Mouse (Mus musculus) heart, embryonic 12.5 days (tissue): ENCODE results near the gene Ccer2. TPM values are rescaled to one million over a fixed set of nuclear protein-coding genes. Genes with fewer than 3 reads are reported as not detected.
A peak's percentile ranks its signal among the peaks of the same experiment; 100 is the strongest.

Source experiments
- ATAC-seq: fragments of 200-750 bp; cut with Nextera tagmentation; 2 replicates; pipeline ENCODE4 v1.8.0; 2017; ENCODE audit warnings: moderate TSS enrichment, moderate library complexity; ENCODE audit not compliant: insufficient number of reproducible peaks, low FRiP score
- H3K27ac ChIP-seq: fragments of 300-500 bp; sonication (generic); 2 replicates; pipeline ENCODE4 v1.5.1; 2016; ENCODE audit warnings: mild to moderate bottlenecking, moderate library complexity; ENCODE audit not compliant: poor library complexity, severe bottlenecking
- H3K27me3 ChIP-seq: fragments of 300-500 bp; sonication (generic); replicated peaks from 2 replicates; pipeline ENCODE4 v1.6.1; 2016; ENCODE audit warnings: mild to moderate bottlenecking, moderate library complexity
- H3K36me3 ChIP-seq: fragments of 300-500 bp; sonication (generic); 2 replicates; pipeline ENCODE4 v1.6.1; 2016; ENCODE audit warnings: mild to moderate bottlenecking, moderate library complexity
- H3K4me1 ChIP-seq: fragments of 300-500 bp; sonication (generic); replicated peaks from 2 replicates; pipeline ENCODE4 v1.6.1; 2016; ENCODE audit warnings: mild to moderate bottlenecking
- H3K4me2 ChIP-seq: fragments of 300-500 bp; sonication (generic); 2 replicates; pipeline ENCODE4 v1.6.1; 2016; ENCODE audit warnings: mild to moderate bottlenecking, moderate library complexity
- H3K4me3 ChIP-seq: fragments of 300-500 bp; sonication (generic); 2 replicates; pipeline ENCODE4 v1.5.1; 2016; ENCODE audit warnings: mild to moderate bottlenecking
- H3K9ac ChIP-seq: fragments of 300-500 bp; sonication (generic); 2 replicates; pipeline ENCODE4 v1.6.1; 2016; ENCODE audit warnings: mild to moderate bottlenecking, moderate library complexity
- H3K9me3 ChIP-seq: fragments of 300-500 bp; sonication (generic); replicated peaks from 2 replicates; pipeline ENCODE4 v1.6.1; 2016; ENCODE audit warnings: mild to moderate bottlenecking, moderate library complexity
- whole genome bisulfite sequencing: fragments of 180-500 bp; shearing (Covaris S2); methylation state at CpG from one replicate; pipeline ENCODE4 v1.1.7; 2016; 5-methylcytosine and 5-hydroxymethylcytosine counted together
- polyA plus RNA-seq: library from polyadenylated mRNA; unstranded; fragments of >200 nt; fragmentation: Nextera tagmentation; extraction: Ambion mirVana; gene quantifications from 2 replicates; pipeline ENCODE4 v1.2.1, GENCODE M21; 2016

Ccer2 gene
- not detected in 2 replicates for polyA plus RNA-seq

- Histone ChIP-seq H3K4me3 (no peak within 1 kb of the TSS), H3K4me1 (no peaks in the 10 kb centered on the region), H3K27ac (no peak within 1 kb of the TSS), H3K9me3 (no peaks in the 10 kb centered on the region), H3K4me2 (peak within 1 kb of the TSS; percentile 11; the same call in 1 of the 2 replicates), H3K36me3 (peaks cover 51% of the 10 kb centered on the region), H3K9ac (no peak within 1 kb of the TSS), H3K27me3 (peaks cover 29% of the 10 kb centered on the region)
- ATAC-seq: 0 out of 2 replicates have a peak, but pooled peaks have one; percentile 13
- 2% methylated on average over 17 of the region's 17 CpGs for whole genome bisulfite sequencing
Measured at GRCm38 (mm10) chr7:28756079-28756478, at the start of gene Ccer2. Gene Ccer2, plus strand, starts transcription at chr7:28756174.

GRCm38 (mm10) chr7:28709454-28709853 lies 46.5 kb upstream of the Ccer2 start:
- Histone ChIP-seq H3K4me3 (no peak overlapping the region), H3K4me2 (no peak overlapping the region), H3K9me3 (peaks cover 9% of the 10 kb centered on the region), H3K4me1 (peaks cover 15% of the 10 kb centered on the region), H3K9ac (no peak overlapping the region), H3K36me3 (no peaks in the 10 kb centered on the region), H3K27me3 (no peaks in the 10 kb centered on the region), H3K27ac (no peak overlapping the region)
- ATAC-seq: no peak

- Histone ChIP-seq H3K27ac (no peak overlapping the region), H3K4me1 (peaks cover 27% of the 10 kb centered on the region), H3K4me2 (no peak overlapping the region), H3K4me3 (no peak overlapping the region), H3K36me3 (no peaks in the 10 kb centered on the region), H3K9ac (no peak overlapping the region), H3K27me3 (no peaks in the 10 kb centered on the region), H3K9me3 (peaks cover 6% of the 10 kb centered on the region)
- WGBS: 66% methylated on average over 3 of the region's 3 CpGs
- ATAC-seq: no peak
Measured at GRCm38 (mm10) chr7:28710962-28711361, 45.0 kb upstream of the Ccer2 start.

GRCm38 (mm10) chr7:28714667-28715066 lies 41.3 kb upstream of the Ccer2 start:
- H3K4me3 ChIP-seq: no peak overlapping the region
- no peak overlapping the region; the same call in 1 of the 2 replicates for H3K27ac ChIP-seq
- 44% methylated on average over 5 of the region's 5 CpGs for WGBS
- no peaks in the 10 kb centered on the region for H3K36me3 ChIP-seq
- ATAC-seq: no peak
- H3K27me3 ChIP-seq: no peaks in the 10 kb centered on the region
- H3K9ac ChIP-seq: no peak overlapping the region
- no peak overlapping the region for H3K4me2 ChIP-seq
- H3K4me1 ChIP-seq: peaks cover 36% of the 10 kb centered on the region
- H3K9me3 ChIP-seq: no peaks in the 10 kb centered on the region

- WGBS: 94% methylated on average over 2 of the region's 2 CpGs
- Histone ChIP-seq H3K4me3 (no peak overlapping the region), H3K9me3 (no peaks in the 10 kb centered on the region), H3K4me2 (no peak overlapping the region), H3K36me3 (no peaks in the 10 kb centered on the region), H3K4me1 (peaks cover 36% of the 10 kb centered on the region), H3K27ac (no peak overlapping the region), H3K27me3 (no peaks in the 10 kb centered on the region), H3K9ac (no peak overlapping the region)
- no peak for ATAC-seq
Measured at GRCm38 (mm10) chr7:28715598-28715997, 40.4 kb upstream of the Ccer2 start.

- Histone ChIP-seq H3K9ac (peak within 1 kb of the TSS; percentile 86), H3K4me3 (peak within 1 kb of the TSS; percentile 70), H3K4me1 (peaks cover 39% of the 10 kb centered on the region), H3K4me2 (peak within 1 kb of the TSS; percentile 83), H3K36me3 (no peaks in the 10 kb centered on the region), H3K27me3 (no peaks in the 10 kb centered on the region), H3K9me3 (no peaks in the 10 kb centered on the region), H3K27ac (no peak within 1 kb of the TSS; the same call in 1 of the 2 replicates)
- peak; percentile 80 for ATAC-seq
- WGBS: 1% methylated on average over 36 of the region's 36 CpGs
Measured at GRCm38 (mm10) chr7:28716590-28717281, 39.2 kb upstream of the Ccer2 start, which contains the start of gene Fbxo17. Gene Fbxo17, plus strand, starts transcription at chr7:28716804.

GRCm38 (mm10) chr7:28717726-28718125 lies 38.2 kb upstream of the Ccer2 start:
- H3K4me2 ChIP-seq: no peak overlapping the region; the same call in 1 of the 2 replicates
- no peak overlapping the region for H3K4me3 ChIP-seq

GRCm38 (mm10) chr7:28719159-28719558 lies 36.8 kb upstream of the Ccer2 start:
- Histone ChIP-seq H3K9me3 (no peaks in the 10 kb centered on the region), H3K4me1 (peaks cover 27% of the 10 kb centered on the region), H3K4me2 (no peak overlapping the region), H3K4me3 (no peak overlapping the region), H3K36me3 (peaks cover 5% of the 10 kb centered on the region), H3K27me3 (no peaks in the 10 kb centered on the region), H3K27ac (no peak overlapping the region), H3K9ac (no peak overlapping the region)
- ATAC-seq: no peak
- 22% methylated on average over 4 of the region's 4 CpGs for WGBS

More at GRCm38 (mm10) chr7:28717726-28718125, 38.2 kb upstream of the Ccer2 start:
- Histone ChIP-seq H3K27ac (no peak overlapping the region), H3K36me3 (peaks cover 3% of the 10 kb centered on the region; the same call in 1 of the 2 replicates), H3K27me3 (no peaks in the 10 kb centered on the region), H3K9ac (no peak overlapping the region), H3K9me3 (no peaks in the 10 kb centered on the region), H3K4me1 (peaks cover 34% of the 10 kb centered on the region)
- ATAC-seq: no peak
- WGBS: 83% methylated on average over 10 of the region's 10 CpGs

- no peak overlapping the region for H3K4me2 ChIP-seq
- 72% methylated on average over 2 of the region's 2 CpGs for whole genome bisulfite sequencing
- no peak overlapping the region for H3K27ac ChIP-seq
- H3K9me3 ChIP-seq: 0 out of 2 replicates have a peak, but pooled peaks cover 4% of the 10 kb centered on the region
- peaks cover 22% of the 10 kb centered on the region for H3K4me1 ChIP-seq
- ATAC-seq: no peak
- H3K9ac ChIP-seq: no peak overlapping the region
- H3K27me3 ChIP-seq: no peaks in the 10 kb centered on the region
- H3K4me3 ChIP-seq: no peak overlapping the region
- H3K36me3 ChIP-seq: peaks cover 10% of the 10 kb centered on the region
Measured at GRCm38 (mm10) chr7:28719650-28720049, 36.3 kb upstream of the Ccer2 start.

GRCm38 (mm10) chr7:28720753-28721537 lies 35.0 kb upstream of the Ccer2 start:
- H3K9me3 ChIP-seq: 0 out of 2 replicates have a peak, but pooled peaks cover 4% of the 10 kb centered on the region
- no peak overlapping the region for H3K4me2 ChIP-seq
- H3K9ac ChIP-seq: no peak overlapping the region
- no peak for ATAC-seq
- peaks cover 20% of the 10 kb centered on the region for H3K36me3 ChIP-seq
- no peak overlapping the region for H3K4me3 ChIP-seq
- WGBS: 69% methylated on average over 3 of the region's 3 CpGs
- no peaks in the 10 kb centered on the region for H3K27me3 ChIP-seq
- peaks cover 12% of the 10 kb centered on the region for H3K4me1 ChIP-seq
- no peak overlapping the region for H3K27ac ChIP-seq

GRCm38 (mm10) chr7:28722079-28722478 lies 33.9 kb upstream of the Ccer2 start:
- Histone ChIP-seq H3K4me2 (no peak overlapping the region), H3K4me1 (peaks cover 12% of the 10 kb centered on the region), H3K27ac (no peak overlapping the region), H3K36me3 (peaks cover 20% of the 10 kb centered on the region), H3K27me3 (no peaks in the 10 kb centered on the region), H3K9me3 (0 out of 2 replicates have a peak, but pooled peaks cover 4% of the 10 kb centered on the region), H3K4me3 (no peak overlapping the region), H3K9ac (no peak overlapping the region)
- WGBS: 89% methylated on average over 7 of the region's 7 CpGs
- no peak for ATAC-seq
